Comparison of ENCODE assay signal across 30 mouse cellular contexts in the genomic region with DNA sequence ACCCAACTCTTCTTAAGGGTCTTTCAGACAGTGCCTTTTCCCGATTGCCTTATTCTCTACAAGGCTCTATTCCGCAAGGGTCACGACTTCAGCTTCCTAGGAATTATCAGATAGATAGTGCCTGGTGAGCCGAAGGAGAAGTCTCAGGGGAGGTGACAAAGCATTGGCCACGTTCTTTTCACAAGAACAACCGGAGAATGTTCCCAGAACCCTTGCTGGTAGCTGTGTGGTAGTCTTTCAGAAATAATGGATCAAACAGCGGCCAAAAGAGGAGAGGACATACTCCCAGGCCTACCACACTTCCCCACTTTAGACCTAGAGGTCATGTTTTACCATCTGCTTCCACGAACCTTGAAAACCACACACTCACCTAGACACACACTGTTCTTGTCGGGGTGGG.
"Had no signal": no experiment of that assay in that cellular context is flagged by ENCODE, and none has a peak within 500 bp of the region (broad histone marks: within the 10 kb centered on the region; RNA-seq: fewer than 3 reads in every experiment).

No protein-coding gene starts in this region.

- H3K4me3 ChIP-seq: left cerebral cortex, adult 2 months; limb, embryonic 10.5 days; limb, embryonic 12.5 days; limb, embryonic 13.5 days; limb, embryonic 15.5 days; liver, embryonic 12.5 days; liver, embryonic 13.5 days; liver, embryonic 15.5 days; lung, embryonic 15.5 days; megakaryocyte, embryonic 14.5 days; midbrain, embryonic 10.5 days; midbrain, embryonic 12.5 days; midbrain, embryonic 13.5 days; midbrain, embryonic 15.5 days; myocyte had no signal

- H3K27ac ChIP-seq: left cerebral cortex, adult 2 months; limb, embryonic 10.5 days; limb, embryonic 12.5 days; limb, embryonic 13.5 days; limb, embryonic 15.5 days; liver, embryonic 12.5 days; liver, embryonic 13.5 days; liver, embryonic 14.5 days; liver, embryonic 15.5 days; lung, embryonic 15.5 days; macrophage; midbrain, embryonic 10.5 days; midbrain, embryonic 12.5 days; midbrain, embryonic 13.5 days; midbrain, embryonic 15.5 days had no signal

- H3K9me3 ChIP-seq: limb, embryonic 10.5 days; limb, embryonic 12.5 days; limb, embryonic 13.5 days; limb, embryonic 15.5 days; liver, embryonic 12.5 days; liver, embryonic 13.5 days; liver, embryonic 15.5 days; lung, embryonic 15.5 days; midbrain, embryonic 10.5 days; midbrain, embryonic 12.5 days; midbrain, embryonic 13.5 days; midbrain, embryonic 15.5 days had no signal

- H3K27me3 ChIP-seq: limb, embryonic 12.5 days; limb, embryonic 13.5 days; limb, embryonic 15.5 days; liver, embryonic 12.5 days; liver, embryonic 13.5 days; liver, embryonic 15.5 days; lung, embryonic 15.5 days; megakaryocyte, embryonic 14.5 days; midbrain, embryonic 12.5 days; midbrain, embryonic 13.5 days; midbrain, embryonic 15.5 days had no signal

- H3K4me1 ChIP-seq: limb, embryonic 10.5 days; limb, embryonic 12.5 days; limb, embryonic 13.5 days; limb, embryonic 15.5 days; liver, embryonic 12.5 days; liver, embryonic 13.5 days; liver, embryonic 15.5 days; lung, embryonic 15.5 days; megakaryocyte, embryonic 14.5 days; midbrain, embryonic 10.5 days; midbrain, embryonic 12.5 days; midbrain, embryonic 13.5 days; midbrain, embryonic 15.5 days had no signal

- H3K4me2 ChIP-seq: limb, embryonic 12.5 days; limb, embryonic 13.5 days; limb, embryonic 15.5 days; liver, embryonic 11.5 days; liver, embryonic 12.5 days; liver, embryonic 13.5 days; liver, embryonic 15.5 days; lung, embryonic 14.5 days; lung, embryonic 15.5 days; midbrain, embryonic 12.5 days; midbrain, embryonic 13.5 days; midbrain, embryonic 15.5 days had no signal

- H3K36me3 ChIP-seq: limb, embryonic 10.5 days; limb, embryonic 12.5 days; limb, embryonic 13.5 days; limb, embryonic 15.5 days; liver, embryonic 12.5 days; liver, embryonic 13.5 days; liver, embryonic 15.5 days; lung, embryonic 15.5 days; midbrain, embryonic 10.5 days; midbrain, embryonic 12.5 days; midbrain, embryonic 13.5 days; midbrain, embryonic 15.5 days had no signal

- H3K9ac ChIP-seq: limb, embryonic 12.5 days; limb, embryonic 13.5 days; limb, embryonic 15.5 days; liver, embryonic 12.5 days; liver, embryonic 13.5 days; liver, embryonic 14.5 days; liver, embryonic 15.5 days; liver, postnatal 0 days; lung, embryonic 14.5 days; lung, embryonic 15.5 days; midbrain, embryonic 12.5 days; midbrain, embryonic 13.5 days; midbrain, embryonic 15.5 days had no signal

- ATAC-seq: liver, embryonic 12.5 days; liver, postnatal 0 days; midbrain, embryonic 13.5 days; midbrain, embryonic 15.5 days; midbrain, embryonic 16.5 days had no signal

- DNase-seq: left cerebral cortex, postnatal 4 days; liver; liver, embryonic 13.5 days; liver, postnatal 0 days; lung, adult 18-20 months; lung, adult 2 months; lung, embryonic 14.5 days; lung, postnatal 10 days; lung, postnatal 14 days; lung, postnatal 36 days; lung, postnatal 4 days; midbrain, embryonic 14.5 days had no signal
